Mouse (Mus musculus) limb, embryonic 13.5 days (tissue): Measurements from ENCODE around the gene 9030624G23Rik. TPM values are rescaled to one million over a fixed set of nuclear protein-coding genes. Genes with fewer than 3 reads are reported as not detected.
"Not testable (repeated sequence)": the region's sequence is repeated elsewhere in the genome, so short reads cannot be mapped to it uniquely, and the experiment has no call there.

Source experiments
- ATAC-seq: fragments of 200-750 bp; cut with Nextera tagmentation; 2 replicates; pipeline ENCODE4 v1.8.0; 2017; ENCODE audit warnings: low read depth, moderate number of reproducible peaks, moderate TSS enrichment; ENCODE audit not compliant: low FRiP score
- H3K27ac ChIP-seq: fragments of 300-500 bp; sonication (generic); 2 replicates; pipeline ENCODE4 v1.5.1; 2015; ENCODE audit warnings: inconsistent platforms, mild to moderate bottlenecking, moderate library complexity
- H3K27me3 ChIP-seq: fragments of 300-500 bp; sonication (generic); 2 replicates; pipeline ENCODE4 v1.6.1; 2015; ENCODE audit warnings: mild to moderate bottlenecking, inconsistent platforms
- H3K36me3 ChIP-seq: fragments of 300-500 bp; sonication (generic); 2 replicates; pipeline ENCODE4 v1.6.1; 2015; ENCODE audit warnings: inconsistent platforms, mild to moderate bottlenecking, moderate library complexity
- H3K4me1 ChIP-seq: fragments of 300-500 bp; sonication (generic); 2 replicates; pipeline ENCODE4 v1.6.1; 2015; ENCODE audit warnings: inconsistent platforms
- H3K4me2 ChIP-seq: fragments of 300-500 bp; sonication (generic); replicated peaks from 2 replicates; pipeline ENCODE4 v1.6.1; 2015; ENCODE audit warnings: inconsistent platforms, mild to moderate bottlenecking, moderate library complexity
- H3K4me3 ChIP-seq: fragments of 300-500 bp; sonication (generic); 2 replicates; pipeline ENCODE4 v1.5.1; 2015; ENCODE audit warnings: moderate library complexity, mild to moderate bottlenecking, inconsistent platforms
- H3K9ac ChIP-seq: fragments of 300-500 bp; sonication (generic); 2 replicates; pipeline ENCODE4 v1.6.1; 2015; ENCODE audit warnings: mild to moderate bottlenecking, inconsistent platforms
- H3K9me3 ChIP-seq: fragments of 300-500 bp; sonication (generic); 2 replicates; pipeline ENCODE4 v1.6.1; 2016; ENCODE audit warnings: inconsistent platforms
- WGBS: fragments of 180-500 bp; shearing (Covaris S2); methylation state at CpG from one replicate; pipeline ENCODE4 v1.1.7; 2015; 5-methylcytosine and 5-hydroxymethylcytosine counted together
- polyA plus RNA-seq: library from polyadenylated mRNA; unstranded; fragments of >200 nt; fragmentation: Nextera tagmentation; extraction: Ambion mirVana; gene quantifications from 2 replicates; pipeline ENCODE4 v1.2.1, GENCODE M21; 2015

9030624G23Rik gene
- 4.2 and 4.4 TPM in 2 replicates for polyA plus RNA-seq

GRCm38 (mm10) chr12:24097108-24097520 is at the start of gene 9030624G23Rik:
Gene 9030624G23Rik, minus strand, starts transcription at chr12:24097246.
- Histone ChIP-seq H3K9ac (peak within 1 kb of the TSS; percentile 71), H3K27ac (peak within 1 kb of the TSS; percentile 69; the same call in 1 of the 2 replicates), H3K4me3 (peak within 1 kb of the TSS; percentile 53), H3K4me2 (peak within 1 kb of the TSS; percentile 55)
- H3K9me3 ChIP-seq, H3K36me3 ChIP-seq, H3K4me1 ChIP-seq, H3K27me3 ChIP-seq, ATAC-seq: not testable (repeated sequence)
- WGBS, result 2% methylated on average over 20 of the region's 39 CpGs

- H3K27me3 ChIP-seq, H3K9ac ChIP-seq, H3K9me3 ChIP-seq, H3K4me1 ChIP-seq, H3K4me2 ChIP-seq, H3K4me3 ChIP-seq, H3K27ac ChIP-seq, H3K36me3 ChIP-seq, ATAC-seq: not testable (repeated sequence)
- 91% methylated on average over 2 of the region's 5 CpGs for WGBS
These were observed 13.9 kb downstream of the 9030624G23Rik start for GRCm38 (mm10) chr12:24083096-24083495.
